Mouse (Mus musculus): Measurements from ENCODE around the gene Ehd4. TPM values are rescaled to one million over a fixed set of nuclear protein-coding genes. Genes with fewer than 3 reads are reported as not detected.

Ehd4 gene
- polyA plus RNA-seq (2011; ENCODE audit: insufficient read depth, insufficient read length, low read depth, missing spikeins), result 24.2 and 24.4 TPM in 2 replicates

DNA sequence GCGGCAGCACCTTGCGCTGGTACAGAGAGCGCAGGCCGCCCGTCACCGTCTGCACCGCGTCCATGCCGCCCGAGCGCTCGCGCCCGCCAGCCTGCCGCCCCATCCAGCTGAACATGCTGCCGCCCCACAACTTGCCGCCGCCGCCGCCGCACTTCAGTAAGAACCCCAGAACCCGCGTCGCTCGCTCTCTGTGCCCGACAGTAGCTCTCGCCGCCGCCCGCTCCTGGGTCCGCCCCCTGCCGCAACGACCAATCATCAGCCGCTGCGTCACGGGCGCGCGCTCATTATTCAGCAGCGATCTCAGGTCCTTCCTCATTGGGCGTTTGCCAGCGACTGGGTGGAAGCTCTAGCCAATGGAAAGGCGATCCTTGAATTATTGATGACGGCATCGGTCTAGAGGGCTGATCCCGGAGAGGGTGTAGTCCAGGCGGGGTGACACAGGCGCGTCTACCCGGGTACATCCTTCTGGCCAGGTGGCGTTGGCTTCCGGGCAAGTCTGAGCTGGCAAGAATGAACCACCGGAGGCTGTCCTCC is at the start of gene Ehd4:
Gene Ehd4 (minus strand): TSS at position 246 of the 534 bp plus-strand sequence.
- Histone ChIP-seq H3K9ac (ENCODE audit: low read depth, poor library complexity, severe bottlenecking) (peak within 1 kb of the TSS; percentile 59), H3K9me3 (replicated peaks; ENCODE audit: control insufficient read depth, insufficient read depth, low read length, poor library complexity, severe bottlenecking) (no peaks in the 10 kb centered on the region), H3K27ac (ENCODE audit: insufficient read depth, low read length) (no peak within 1 kb of the TSS), H3K27me3 (ENCODE audit: control insufficient read depth, insufficient read depth, low read length, poor library complexity, severe bottlenecking) (no peaks in the 10 kb centered on the region), H3K36me3 (ENCODE audit: control insufficient read depth, insufficient read depth, low read length, poor library complexity, severe bottlenecking) (no peaks in the 10 kb centered on the region), H3K4me1 (ENCODE audit: control insufficient read depth, insufficient read depth, low read length) (no peaks in the 10 kb centered on the region), H3K4me3 (ENCODE audit: low read depth, low read length) (peak within 1 kb of the TSS; percentile 87)
- TF ChIP-seq CTCF (IDR thresholded peaks at IDR 0.05; ENCODE audit: low read depth, low read length) (no peak), POLR2A (IDR thresholded peaks at IDR 0.05; ENCODE audit: insufficient read depth, low read length) (peak; percentile 87), EP300 (IDR thresholded peaks at IDR 0.05; ENCODE audit: insufficient read depth, low read depth, low read length) (no peak)

DNA sequence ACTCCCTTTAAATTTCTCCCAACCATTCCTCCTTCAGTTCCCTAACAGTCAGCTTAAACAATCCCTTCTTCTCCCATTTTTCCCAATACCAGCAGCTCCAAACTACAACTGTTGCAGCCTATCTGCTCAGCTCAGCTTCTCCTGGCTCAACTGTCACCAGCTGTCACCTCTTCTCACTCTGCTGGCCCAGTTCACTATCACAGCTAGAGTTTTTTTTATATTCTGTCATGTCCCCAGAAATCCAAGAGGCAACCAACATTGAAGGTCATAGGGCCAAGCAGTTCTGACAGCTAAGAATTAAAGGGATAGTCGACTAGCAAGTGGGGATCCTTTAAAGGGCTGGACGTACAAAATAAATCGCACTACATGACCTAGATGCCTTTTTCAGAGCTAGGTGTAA is 49.3 kb upstream of the Ehd4 start:
- H3K4me3 ChIP-seq (ENCODE audit: low read depth, low read length), result no peak overlapping the region

DNA sequence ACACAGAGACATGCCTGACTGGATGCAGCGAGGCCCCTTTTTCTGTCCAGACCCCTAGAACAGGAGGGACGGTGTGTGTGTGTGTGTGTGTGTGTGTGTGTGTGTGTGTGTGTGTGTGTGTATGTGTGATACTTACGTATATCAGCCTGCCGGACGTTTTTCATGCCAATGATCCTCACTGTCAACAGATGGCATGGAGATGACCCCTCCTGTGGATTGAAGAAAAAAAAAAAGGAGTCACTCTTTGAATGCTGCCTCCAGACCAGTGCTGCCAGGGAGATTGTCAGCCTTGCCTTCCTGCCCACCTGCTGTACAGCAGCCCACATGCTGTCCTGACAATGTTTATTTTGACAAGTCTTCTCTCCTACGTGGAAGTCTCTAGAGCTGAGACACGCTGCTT is 45.7 kb upstream of the Ehd4 start:
- Histone ChIP-seq H3K4me1 (ENCODE audit: control insufficient read depth, insufficient read depth, low read length) (no peaks in the 10 kb centered on the region), H3K9ac (ENCODE audit: low read depth, poor library complexity, severe bottlenecking) (no peak overlapping the region), H3K27ac (ENCODE audit: insufficient read depth, low read length) (no peak overlapping the region), H3K27me3 (ENCODE audit: control insufficient read depth, insufficient read depth, low read length, poor library complexity, severe bottlenecking) (no peaks in the 10 kb centered on the region), H3K4me3 (ENCODE audit: low read depth, low read length) (no peak overlapping the region), H3K9me3 (replicated peaks; ENCODE audit: control insufficient read depth, insufficient read depth, low read length, poor library complexity, severe bottlenecking) (no peaks in the 10 kb centered on the region), H3K36me3 (ENCODE audit: control insufficient read depth, insufficient read depth, low read length, poor library complexity, severe bottlenecking) (no peaks in the 10 kb centered on the region)
- TF ChIP-seq POLR2A (IDR thresholded peaks at IDR 0.05; ENCODE audit: insufficient read depth, low read length) (no peak), EP300 (IDR thresholded peaks at IDR 0.05; ENCODE audit: insufficient read depth, low read depth, low read length) (no peak), CTCF (IDR thresholded peaks at IDR 0.05; ENCODE audit: low read depth, low read length) (no peak)

More for the DNA sequence above, 49.3 kb upstream of the Ehd4 start:
- Histone ChIP-seq H3K9me3 (replicated peaks; ENCODE audit: control insufficient read depth, insufficient read depth, low read length, poor library complexity, severe bottlenecking) (no peaks in the 10 kb centered on the region), H3K27ac (ENCODE audit: insufficient read depth, low read length) (no peak overlapping the region), H3K9ac (ENCODE audit: low read depth, poor library complexity, severe bottlenecking) (no peak overlapping the region), H3K27me3 (ENCODE audit: control insufficient read depth, insufficient read depth, low read length, poor library complexity, severe bottlenecking) (no peaks in the 10 kb centered on the region), H3K36me3 (ENCODE audit: control insufficient read depth, insufficient read depth, low read length, poor library complexity, severe bottlenecking) (no peaks in the 10 kb centered on the region), H3K4me1 (ENCODE audit: control insufficient read depth, insufficient read depth, low read length) (no peaks in the 10 kb centered on the region)
- no peak for TF ChIP-seq EP300 (IDR thresholded peaks at IDR 0.05; ENCODE audit: insufficient read depth, low read depth, low read length)
- TF ChIP-seq CTCF (IDR thresholded peaks at IDR 0.05; ENCODE audit: low read depth, low read length), result no peak
- TF ChIP-seq POLR2A (IDR thresholded peaks at IDR 0.05; ENCODE audit: insufficient read depth, low read length), result no peak

DNA sequence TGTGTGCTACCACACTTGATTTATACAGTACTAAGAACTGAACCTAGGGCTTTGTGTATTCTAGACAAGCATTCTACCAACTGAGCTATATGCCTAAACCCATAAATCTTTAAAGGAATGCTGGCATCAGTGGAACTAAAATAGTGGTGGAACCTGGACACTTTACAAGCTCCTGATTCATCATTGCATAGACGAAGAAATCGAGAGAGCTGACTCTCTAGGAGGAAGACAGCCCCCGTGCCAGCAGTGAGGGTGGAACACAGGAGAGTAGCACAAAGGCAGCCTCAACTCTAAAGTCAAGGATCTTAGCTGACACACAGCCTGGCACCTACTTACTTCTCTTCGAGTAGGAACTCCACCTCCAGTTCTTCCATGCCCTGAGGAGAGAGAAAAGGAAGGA is 33.8 kb upstream of the Ehd4 start:
- H3K4me1 ChIP-seq (ENCODE audit: control insufficient read depth, insufficient read depth, low read length), result no peaks in the 10 kb centered on the region
- H3K4me3 ChIP-seq (ENCODE audit: low read depth, low read length), result no peak overlapping the region
- H3K9me3 ChIP-seq (replicated peaks; ENCODE audit: control insufficient read depth, insufficient read depth, low read length, poor library complexity, severe bottlenecking), result no peaks in the 10 kb centered on the region; the same call in 1 of the 2 replicates
- H3K36me3 ChIP-seq (ENCODE audit: control insufficient read depth, insufficient read depth, low read length, poor library complexity, severe bottlenecking), result no peaks in the 10 kb centered on the region
- H3K9ac ChIP-seq (ENCODE audit: low read depth, poor library complexity, severe bottlenecking), result no peak overlapping the region
- TF ChIP-seq POLR2A (IDR thresholded peaks at IDR 0.05; ENCODE audit: insufficient read depth, low read length), result no peak
- TF ChIP-seq EP300 (IDR thresholded peaks at IDR 0.05; ENCODE audit: insufficient read depth, low read depth, low read length), result no peak
- no peak for TF ChIP-seq CTCF (IDR thresholded peaks at IDR 0.05; ENCODE audit: low read depth, low read length)
- H3K27me3 ChIP-seq (ENCODE audit: control insufficient read depth, insufficient read depth, low read length, poor library complexity, severe bottlenecking), result no peaks in the 10 kb centered on the region
- H3K27ac ChIP-seq (ENCODE audit: insufficient read depth, low read length), result no peak overlapping the region

DNA sequence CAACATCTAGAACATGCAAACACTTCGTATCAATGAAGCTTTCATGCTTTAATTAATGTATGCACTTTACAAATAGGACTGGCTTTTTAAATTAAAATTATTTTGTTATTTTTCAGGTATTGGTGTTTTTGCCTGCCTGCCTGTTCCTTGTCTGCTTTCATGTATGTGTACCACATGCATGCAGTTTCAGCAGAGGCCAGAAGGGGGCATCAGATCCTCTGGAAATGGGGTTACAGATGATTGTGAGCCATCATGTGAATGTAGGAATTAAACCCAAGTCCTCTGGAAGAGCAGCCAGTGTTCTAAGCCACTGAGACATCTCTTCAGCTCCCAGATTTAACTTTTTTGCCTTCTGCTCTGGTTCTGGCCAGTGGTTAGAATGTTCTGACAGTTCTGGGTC is 33.2 kb upstream of the Ehd4 start:
- H3K27me3 ChIP-seq (ENCODE audit: control insufficient read depth, insufficient read depth, low read length, poor library complexity, severe bottlenecking), result no peaks in the 10 kb centered on the region
- no peaks in the 10 kb centered on the region for H3K36me3 ChIP-seq (ENCODE audit: control insufficient read depth, insufficient read depth, low read length, poor library complexity, severe bottlenecking)
- TF ChIP-seq EP300 (IDR thresholded peaks at IDR 0.05; ENCODE audit: insufficient read depth, low read depth, low read length) (no peak), POLR2A (IDR thresholded peaks at IDR 0.05; ENCODE audit: insufficient read depth, low read length) (no peak), CTCF (IDR thresholded peaks at IDR 0.05; ENCODE audit: low read depth, low read length) (no peak)
- H3K4me1 ChIP-seq (ENCODE audit: control insufficient read depth, insufficient read depth, low read length), result no peaks in the 10 kb centered on the region
- H3K9ac ChIP-seq (ENCODE audit: low read depth, poor library complexity, severe bottlenecking), result no peak overlapping the region
- H3K9me3 ChIP-seq (replicated peaks; ENCODE audit: control insufficient read depth, insufficient read depth, low read length, poor library complexity, severe bottlenecking), result no peaks in the 10 kb centered on the region; the same call in 1 of the 2 replicates
- no peak overlapping the region for H3K4me3 ChIP-seq (ENCODE audit: low read depth, low read length)
- H3K27ac ChIP-seq (ENCODE audit: insufficient read depth, low read length), result no peak overlapping the region

DNA sequence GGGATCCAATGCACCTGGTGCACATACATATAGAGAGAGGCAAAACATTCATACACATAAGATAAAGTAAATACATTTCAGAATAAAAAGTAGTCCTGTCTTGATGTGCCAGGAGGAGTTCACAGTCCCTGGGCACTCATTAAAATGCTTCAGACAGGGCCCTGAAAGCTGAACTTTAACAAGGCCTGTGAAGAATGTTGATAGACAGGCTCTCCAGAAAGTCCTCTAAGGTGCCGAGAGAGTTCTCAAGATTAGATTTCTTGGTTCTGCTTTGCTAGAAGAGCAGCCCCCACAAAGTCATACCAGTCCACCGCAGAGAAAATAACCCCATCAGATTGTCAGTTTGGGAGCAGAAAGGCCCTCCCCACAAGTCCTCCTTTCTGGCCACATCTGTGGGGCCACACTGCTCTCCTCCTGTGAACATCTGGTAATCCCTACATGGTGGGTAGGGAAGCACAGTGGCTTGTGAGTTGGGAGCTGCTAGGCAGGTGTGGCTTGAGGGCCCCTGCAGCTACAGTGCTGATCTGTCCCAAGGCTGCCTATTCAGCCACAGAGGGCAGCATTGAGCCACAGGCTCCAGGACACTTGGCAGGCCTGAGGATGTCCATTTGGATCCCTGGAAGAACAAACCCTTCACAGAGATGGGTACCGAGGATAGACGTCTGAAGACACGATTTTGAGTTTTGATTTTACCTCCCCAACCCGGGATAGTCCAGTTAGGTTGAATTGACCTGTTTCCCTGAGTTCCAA is 31.3 kb upstream of the Ehd4 start:
- Histone ChIP-seq H3K27me3 (ENCODE audit: control insufficient read depth, insufficient read depth, low read length, poor library complexity, severe bottlenecking) (no peaks in the 10 kb centered on the region), H3K4me1 (ENCODE audit: control insufficient read depth, insufficient read depth, low read length) (no peaks in the 10 kb centered on the region), H3K4me3 (ENCODE audit: low read depth, low read length) (no peak overlapping the region), H3K9me3 (replicated peaks; ENCODE audit: control insufficient read depth, insufficient read depth, low read length, poor library complexity, severe bottlenecking) (no peaks in the 10 kb centered on the region; the same call in 1 of the 2 replicates), H3K36me3 (ENCODE audit: control insufficient read depth, insufficient read depth, low read length, poor library complexity, severe bottlenecking) (no peaks in the 10 kb centered on the region), H3K9ac (ENCODE audit: low read depth, poor library complexity, severe bottlenecking) (no peak overlapping the region), H3K27ac (ENCODE audit: insufficient read depth, low read length) (no peak overlapping the region)
- TF ChIP-seq POLR2A (IDR thresholded peaks at IDR 0.05; ENCODE audit: insufficient read depth, low read length) (no peak), EP300 (IDR thresholded peaks at IDR 0.05; ENCODE audit: insufficient read depth, low read depth, low read length) (no peak), CTCF (IDR thresholded peaks at IDR 0.05; ENCODE audit: low read depth, low read length) (peak; percentile 67)

Data from ES-Bruce4 (cell line).